Mouse (Mus musculus): Measurements from ENCODE around the gene Ncf1.

Ncf1 gene

DNA sequence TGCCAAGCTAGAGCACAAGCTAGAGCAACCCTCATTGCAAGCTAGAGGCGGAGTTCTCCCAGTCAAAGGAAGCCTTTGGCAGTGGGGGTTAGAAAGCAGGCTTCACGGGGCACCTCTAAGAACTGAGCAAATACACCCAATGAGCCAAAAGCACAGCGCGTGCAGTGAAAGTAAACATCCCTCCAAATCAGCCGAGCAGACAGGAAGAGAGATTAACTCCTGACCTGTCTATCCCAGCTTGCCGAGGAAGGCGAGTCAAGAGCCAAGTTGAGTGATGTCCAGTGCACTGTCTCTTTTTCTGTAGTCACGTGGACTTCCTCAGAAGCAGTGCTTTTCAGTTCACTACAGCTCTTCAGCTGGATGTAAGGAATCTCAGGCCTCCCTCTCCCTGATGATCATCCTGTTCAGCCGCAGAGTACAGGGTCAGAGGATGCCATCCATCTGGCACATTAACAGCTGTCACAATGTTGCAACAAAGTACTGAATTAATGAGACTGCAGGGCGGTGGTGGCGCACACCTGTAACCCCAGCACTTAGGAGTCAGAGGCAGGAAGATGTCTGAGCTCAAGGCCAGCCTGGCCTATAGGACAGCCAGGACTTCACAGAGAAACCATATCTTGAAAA lies 19.4 kb downstream of the Ncf1 start:
- no peak for DNase-seq (ENCODE audit: low spot score in 2 of 2)

DNA sequence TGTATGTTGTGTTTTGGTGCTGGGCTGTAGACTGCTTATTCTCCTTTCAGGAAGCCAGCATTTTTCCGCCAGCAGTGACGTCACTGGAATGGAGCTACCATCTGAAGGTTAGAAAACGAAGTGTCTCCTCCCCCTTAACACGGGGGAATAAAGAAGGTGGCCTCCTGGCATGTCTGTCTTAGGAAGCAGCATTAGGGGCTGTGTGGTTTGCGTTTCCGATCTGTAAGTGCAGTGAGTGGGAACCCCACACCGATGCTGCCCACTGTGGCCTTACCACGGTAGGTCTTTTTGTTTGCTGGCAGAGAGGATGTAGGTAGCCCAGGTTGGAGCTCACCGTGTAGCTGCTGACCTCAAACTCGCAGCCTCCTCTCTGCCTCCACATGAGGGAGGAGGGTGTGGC lies 22.7 kb downstream of the Ncf1 start:
- no peak for DNase-seq (ENCODE audit: low spot score in 2 of 2)

DNA sequence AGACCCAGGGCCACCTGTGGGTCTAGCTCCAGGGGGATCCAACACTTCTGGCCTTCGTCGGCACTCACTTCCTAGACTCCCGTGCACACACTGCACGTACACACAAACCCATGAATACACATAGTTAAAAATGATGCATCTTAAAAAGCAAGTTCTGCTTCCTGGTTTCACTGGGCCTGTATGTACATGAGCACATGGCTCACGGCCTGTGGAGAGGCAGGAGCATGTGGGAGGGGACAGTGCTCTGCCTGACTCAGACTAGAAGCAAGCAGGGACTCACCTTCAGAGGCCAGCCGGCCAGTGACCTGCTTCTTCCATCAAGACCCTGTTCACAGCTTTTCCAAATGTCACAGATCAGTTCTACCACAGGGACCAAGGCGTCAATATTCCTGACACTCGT lies 35.8 kb downstream of the Ncf1 start:
- no peak for DNase-seq (ENCODE audit: low spot score in 2 of 2)

DNA sequence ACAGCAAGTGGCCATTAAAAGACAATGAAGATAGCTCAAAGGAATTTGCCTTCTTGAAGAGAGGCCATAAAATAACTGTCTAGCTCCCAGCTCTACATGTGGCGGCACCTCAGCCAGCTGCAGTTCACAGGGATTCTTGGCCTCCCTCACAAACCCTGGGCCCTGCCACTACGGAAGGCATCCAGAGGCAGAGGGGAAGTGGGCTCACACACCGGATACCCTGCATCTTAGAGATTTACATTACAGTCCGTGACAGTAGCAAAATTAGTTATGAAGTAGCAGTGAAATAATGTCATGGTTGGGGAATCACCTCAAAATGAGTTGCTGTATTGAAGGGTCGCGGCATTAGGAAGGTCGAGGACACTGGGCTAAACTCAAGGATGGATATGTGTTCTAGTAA lies 40.9 kb downstream of the Ncf1 start:
- DNase-seq (ENCODE audit: low spot score in 2 of 2), result no peak

DNA sequence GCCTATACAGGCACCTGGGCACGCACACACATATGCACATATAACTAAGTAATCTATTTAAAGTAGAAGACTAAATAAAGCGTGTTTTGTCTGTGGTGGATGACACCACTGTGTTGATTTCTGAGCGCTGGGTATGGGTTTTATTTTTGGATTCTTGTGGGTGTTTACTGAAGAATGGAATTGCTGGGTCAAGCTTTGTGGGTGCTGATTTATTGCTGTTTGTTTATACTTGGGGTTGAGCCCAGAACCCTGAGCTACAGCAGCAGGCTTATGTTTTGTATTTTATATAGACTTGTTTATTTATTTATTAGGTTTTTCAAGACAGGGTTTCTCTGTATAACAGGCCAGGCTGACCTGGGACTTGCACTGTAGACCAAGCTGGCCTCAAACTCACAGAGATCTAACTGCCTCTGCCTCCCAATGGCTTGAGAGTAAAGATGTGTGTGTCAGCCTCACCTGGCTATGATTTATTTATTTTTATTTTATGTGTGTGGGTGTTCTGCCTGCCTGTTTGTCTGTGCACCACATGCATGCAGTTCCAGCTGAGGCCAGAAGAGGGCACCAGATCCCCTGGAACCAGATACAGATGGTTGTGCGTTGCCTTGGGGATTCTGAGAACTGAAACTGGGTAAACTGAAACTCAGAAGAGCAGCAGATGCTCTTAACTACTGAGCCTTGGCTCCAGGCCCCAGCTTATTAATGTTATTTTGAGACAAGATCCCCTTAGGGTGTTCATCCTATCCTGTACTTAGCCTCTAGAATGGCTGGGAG lies 42.3 kb downstream of the Ncf1 start:
- peak; percentile 37 to 45 for DNase-seq (ENCODE audit: low spot score in 2 of 2)

DNA sequence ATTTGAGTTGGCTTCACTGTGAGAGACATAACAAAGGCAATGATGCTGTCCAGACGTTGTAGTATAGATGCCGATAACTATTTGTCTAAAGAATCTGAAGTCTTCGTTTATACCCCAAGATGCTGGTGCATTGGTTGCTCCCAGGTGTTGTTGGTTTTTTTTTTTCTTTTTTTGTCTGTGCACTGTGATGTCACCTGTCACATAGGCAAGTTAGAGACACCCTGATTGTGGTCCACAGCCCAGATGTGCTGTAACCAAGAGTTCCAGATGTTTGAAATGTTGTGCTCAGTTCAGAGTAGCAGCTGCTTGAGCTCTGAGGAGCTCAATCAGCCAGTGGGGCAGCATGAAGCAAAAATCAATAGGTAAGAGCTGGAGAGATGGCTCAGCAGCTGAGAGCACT lies 43.4 kb downstream of the Ncf1 start:
- DNase-seq (ENCODE audit: low spot score in 2 of 2), result no peak

DNA sequence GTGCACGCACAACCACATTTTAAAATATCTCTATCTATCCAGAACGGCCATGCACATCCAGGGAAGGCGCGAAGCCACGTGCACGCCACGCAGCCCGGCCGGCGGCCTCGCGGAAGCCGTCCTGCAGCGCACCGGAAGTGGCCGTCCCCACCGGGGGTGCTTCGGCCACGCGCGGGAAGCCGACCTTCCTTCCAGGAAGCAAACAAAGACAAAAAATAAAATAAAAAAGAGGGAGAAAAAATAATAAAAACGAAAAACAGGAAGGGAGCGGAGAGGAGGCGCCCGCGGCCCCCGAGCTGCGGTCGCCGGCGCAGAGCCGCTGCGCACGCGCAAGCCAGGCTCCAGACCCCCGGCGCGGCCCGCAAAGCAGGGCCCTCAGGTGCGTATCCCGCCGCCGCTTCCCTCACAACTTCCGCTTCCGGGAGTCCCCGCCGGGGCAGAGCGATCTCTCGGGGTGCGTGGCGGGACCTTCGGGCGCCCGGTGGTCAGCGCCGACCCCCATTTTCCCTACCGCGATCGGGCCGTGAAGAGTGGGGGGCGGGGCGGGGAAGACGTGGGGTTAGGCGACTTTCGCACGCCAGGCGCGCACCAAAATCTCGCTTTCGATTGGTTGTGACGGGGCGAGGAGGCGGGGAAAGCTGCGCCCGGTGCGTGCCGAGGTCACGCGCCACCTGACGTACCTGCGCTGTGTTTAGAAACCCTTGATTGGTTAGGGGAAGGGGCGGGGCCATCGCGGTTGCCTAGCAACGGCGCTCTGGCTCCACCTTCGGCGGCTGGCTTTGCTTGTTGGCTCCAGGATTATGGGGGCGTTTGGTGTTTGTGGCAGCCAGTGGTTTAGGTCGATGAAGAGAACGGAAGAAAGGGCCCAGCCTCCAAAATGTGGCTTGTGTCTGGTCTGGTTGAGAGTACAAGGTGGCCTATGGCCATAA lies 45.3 kb downstream of the Ncf1 start, which contains the start of gene Gtf2ird2:
Gene Gtf2ird2 (plus strand): TSS at position 140 of the 929 bp plus-strand sequence.
- peak; percentile 97 to 98 for DNase-seq (ENCODE audit: low spot score in 2 of 2)

DNA sequence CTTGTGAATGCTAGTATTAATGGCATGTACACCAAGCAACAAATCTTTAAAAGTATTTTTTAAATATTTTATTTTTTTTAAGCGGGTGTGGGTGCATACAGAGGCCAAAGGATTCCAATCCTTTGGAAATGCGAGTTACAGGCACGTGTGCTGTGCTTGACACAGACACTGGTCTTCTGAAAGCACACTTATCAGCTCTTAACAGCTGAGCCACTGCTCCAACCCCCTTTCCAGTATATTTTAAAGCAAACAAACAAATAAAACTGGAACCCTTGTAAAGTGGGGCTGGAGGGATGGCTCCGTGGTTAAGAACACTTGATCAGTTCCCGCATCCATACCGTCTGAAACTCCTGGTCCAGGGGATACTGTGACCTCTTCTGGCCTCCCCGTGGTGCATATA lies 46.3 kb downstream of the Ncf1 start:
- DNase-seq (ENCODE audit: low spot score in 2 of 2), result no peak

DNA sequence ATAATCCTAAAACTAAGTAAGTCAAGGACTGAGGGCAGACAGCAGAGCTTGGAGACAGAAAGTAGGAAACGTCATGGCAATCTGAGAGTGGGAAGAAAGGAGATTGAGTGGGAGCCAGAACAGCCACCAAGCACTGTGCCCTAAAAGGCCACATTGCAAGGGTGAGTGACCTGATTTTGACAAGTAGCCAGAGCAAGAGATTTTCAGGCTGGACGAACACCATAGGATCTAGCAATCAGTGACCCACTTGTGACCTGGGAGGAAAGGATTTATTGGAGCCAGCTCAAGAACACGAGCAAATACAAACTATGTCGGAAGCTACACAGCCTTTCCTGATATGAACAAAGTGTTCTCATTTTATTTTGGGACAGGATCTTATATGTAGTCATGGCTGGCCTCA lies 46.7 kb downstream of the Ncf1 start:
- DNase-seq (ENCODE audit: low spot score in 2 of 2), result no peak

DNA sequence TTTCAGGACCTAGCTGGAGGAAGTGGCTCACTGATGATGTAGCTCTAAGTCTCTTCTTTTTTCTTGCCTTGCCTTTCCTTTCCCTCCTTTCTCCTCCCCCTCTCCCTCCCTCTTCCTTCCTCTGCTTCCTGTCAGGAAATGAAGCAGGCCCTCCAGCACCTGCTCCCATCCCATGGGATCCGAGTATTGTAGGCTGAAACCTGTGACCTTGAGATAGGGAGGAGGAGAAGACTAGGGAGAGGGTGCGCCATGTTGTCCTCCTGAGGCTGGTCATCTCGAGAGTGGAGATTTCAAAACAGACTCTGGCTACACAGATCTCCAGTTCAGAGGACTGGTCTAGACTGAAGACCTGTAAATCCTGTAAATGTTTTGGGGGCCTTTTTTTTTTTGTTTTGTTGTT lies 47.3 kb downstream of the Ncf1 start:
- no peak for DNase-seq (ENCODE audit: low spot score in 2 of 2)

DNA sequence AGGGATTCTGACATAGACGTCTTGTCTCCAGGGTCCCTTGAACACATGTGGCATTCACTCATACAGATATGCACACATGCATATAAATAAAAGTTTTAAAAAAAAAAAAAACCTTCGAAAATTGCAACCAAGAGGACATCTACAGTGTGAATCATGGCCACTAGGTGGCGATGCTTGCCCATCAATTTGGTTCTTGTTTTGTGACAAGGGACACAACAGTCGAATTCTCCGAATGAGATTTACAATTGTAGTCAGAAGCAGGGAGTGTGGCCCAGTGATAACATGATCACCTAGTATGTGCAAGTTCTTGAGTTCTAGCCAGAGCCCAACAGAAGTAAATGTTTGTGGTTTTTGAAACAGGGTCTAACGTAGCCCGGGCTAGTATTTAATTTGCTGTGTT lies 49.6 kb downstream of the Ncf1 start:
- peak; percentile 81 to 83 for DNase-seq (ENCODE audit: low spot score in 2 of 2)

DNA sequence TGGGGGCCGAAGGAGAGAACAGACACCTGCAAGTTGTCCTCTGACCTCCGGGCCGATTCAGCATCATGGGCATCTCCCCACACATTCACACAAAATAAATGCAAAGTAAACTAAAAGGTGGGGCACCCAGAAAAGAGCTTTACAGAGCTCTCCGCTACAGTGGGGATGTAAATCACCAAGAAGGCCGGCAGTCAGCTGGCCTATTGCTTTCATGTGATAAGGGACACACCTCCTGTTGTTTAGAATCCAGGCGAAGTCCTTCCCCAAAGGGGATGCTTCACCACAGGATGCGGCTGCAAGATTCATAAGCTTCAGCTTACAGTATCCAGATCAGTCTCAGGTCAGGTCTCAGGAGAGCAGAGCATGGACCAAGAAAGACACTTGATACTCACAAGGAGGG lies 50.9 kb downstream of the Ncf1 start:
- no peak for DNase-seq (ENCODE audit: low spot score in 2 of 2)

DNA sequence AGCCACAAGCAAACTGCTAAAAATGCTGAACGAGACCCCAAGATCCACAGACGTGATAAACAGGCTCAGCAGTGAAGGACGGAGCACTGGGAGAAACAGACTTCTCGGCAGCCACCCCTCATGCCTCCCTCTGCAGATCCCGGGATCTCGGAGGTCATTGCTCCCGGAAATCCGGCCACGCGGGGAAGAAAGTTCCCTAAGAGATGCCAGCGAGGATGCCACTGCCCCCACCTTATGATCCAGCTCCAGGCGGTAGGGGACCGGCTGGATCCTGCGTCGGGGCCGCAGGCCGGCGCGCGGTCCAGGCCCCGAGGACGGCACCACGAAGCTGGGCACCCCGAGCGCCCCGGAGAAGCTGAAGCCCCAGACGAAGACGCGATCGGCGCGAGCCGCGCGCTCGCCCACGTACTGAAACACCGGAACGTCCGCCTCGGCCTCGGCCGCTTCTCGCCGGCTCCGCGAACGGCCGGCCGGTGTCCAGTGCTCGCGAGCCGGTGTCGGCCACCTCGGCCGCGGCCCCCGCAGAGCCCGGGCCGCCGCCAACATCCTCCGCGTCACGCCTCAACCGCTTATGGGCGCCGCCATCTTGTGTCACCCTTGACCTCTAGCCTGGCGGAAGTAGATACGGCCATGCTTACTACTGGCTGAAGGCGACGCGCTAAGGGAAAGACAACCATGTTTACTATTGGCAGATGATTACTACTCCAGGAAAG lies 53.1 kb downstream of the Ncf1 start, which contains the start of gene Rcc1l:
Gene Rcc1l (minus strand): TSS at position 606 of the 713 bp plus-strand sequence.
- DNase-seq (ENCODE audit: low spot score in 2 of 2), result peak; percentile 64 to 71

DNA sequence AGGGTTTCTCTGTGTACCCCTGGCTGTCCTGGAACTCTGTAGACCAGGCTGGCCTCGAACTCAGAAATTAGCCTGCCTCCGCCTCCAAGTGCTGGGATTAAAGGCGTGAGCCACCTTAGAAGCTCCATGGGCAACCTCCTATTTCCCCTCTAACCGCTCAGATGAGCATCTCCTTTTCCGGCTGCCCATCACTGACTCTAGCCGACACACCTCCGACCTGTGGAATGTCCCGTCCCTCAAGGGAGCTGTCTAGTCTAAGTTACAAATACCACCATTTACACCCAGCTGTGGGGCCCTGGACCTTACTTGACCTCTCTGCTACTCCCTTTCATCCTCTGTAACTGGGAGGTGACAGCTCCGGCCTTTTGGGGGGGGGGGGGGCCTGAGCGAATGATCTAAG lies 53.7 kb downstream of the Ncf1 start:
- DNase-seq (ENCODE audit: low spot score in 2 of 2), result no peak

DNA sequence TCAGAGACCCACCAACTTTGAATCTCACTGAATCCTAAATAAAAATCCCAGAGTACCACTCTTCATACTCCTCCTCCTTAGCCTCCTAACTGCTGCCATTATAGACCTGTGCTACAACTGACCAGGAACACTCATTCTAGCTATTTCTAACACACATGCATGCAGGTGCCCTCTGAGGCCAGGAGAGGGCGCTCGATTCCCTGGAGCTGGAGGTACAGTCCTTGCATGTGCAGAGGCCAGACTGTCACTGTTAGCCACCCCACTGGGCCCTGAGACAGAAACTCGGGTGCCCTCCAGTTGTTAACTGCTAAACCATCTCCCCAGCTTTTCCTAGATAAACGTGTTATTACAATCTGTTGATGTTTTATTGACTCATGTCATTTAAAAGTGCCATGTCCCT lies 56.2 kb downstream of the Ncf1 start:
- no peak for DNase-seq (ENCODE audit: low spot score in 2 of 2)

DNA sequence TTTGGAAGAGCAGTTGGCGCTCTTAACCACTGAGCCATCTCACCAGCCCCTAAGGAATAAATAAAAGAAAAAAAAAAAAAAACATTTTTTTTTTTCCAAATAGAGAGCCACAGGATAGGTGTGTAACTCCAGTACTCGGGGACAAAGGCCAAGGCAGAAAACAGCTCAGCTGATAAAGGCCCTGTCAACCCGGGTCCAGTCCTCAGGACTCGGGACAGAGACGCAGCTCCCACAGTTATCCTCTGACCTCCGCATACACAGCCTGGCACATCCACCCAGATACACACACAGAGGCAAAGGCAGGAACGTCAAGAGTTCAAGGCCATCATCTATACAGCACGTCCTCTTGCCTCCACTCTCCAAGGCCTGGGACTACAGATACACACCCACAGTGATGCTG lies 59.3 kb downstream of the Ncf1 start:
- DNase-seq (ENCODE audit: low spot score in 2 of 2), result no peak

All from frontal cortex, postnatal 25 days (tissue).